16 mouse cellular contexts compared by ENCODE assay signal in the genomic region with DNA sequence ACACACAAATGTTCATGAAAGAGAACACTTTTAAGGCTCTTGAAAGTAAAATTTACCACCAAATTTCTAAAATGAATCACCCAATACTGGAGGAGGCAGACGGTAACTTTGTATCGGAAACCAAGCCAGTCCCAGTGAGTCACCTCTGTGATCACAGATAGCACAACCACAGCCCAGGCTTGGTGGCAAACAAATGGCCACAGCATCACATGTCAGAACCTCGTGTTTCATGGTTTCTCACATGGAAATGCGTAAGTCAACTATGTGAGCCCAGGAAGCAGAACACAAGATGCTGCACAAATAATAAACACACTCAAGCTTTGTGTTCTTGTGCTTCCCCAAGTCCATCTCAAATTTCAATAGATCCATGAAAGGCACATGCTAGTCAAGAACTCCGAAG.
A peak's percentile ranks its signal among the peaks of the same experiment; 100 is the strongest.
DNase-seq lines count a peak whose midpoint lies in the region; ATAC-seq and TF ChIP-seq lines count a peak whose summit lies in the region.
"Had no signal": no experiment of that assay in that cellular context is flagged by ENCODE, and none has a peak within 500 bp of the region (broad histone marks: within the 10 kb centered on the region; RNA-seq: fewer than 3 reads in every experiment).

No protein-coding gene starts in this region.

- H3K27me3 ChIP-seq in CH12.LX (replicated peaks) = no peaks in the 10 kb centered on the region
- no peaks in the 10 kb centered on the region for H3K27me3 ChIP-seq in midbrain, embryonic 16.5 days (ENCODE audit: control insufficient read depth, insufficient read depth, low read depth, low read length)
- no peaks in the 10 kb centered on the region for H3K27me3 ChIP-seq in midbrain, embryonic 14.5 days (ENCODE audit: control insufficient read depth, insufficient read depth, low read length)
- H3K27me3 ChIP-seq: embryonic facial prominence, embryonic 15.5 days; heart, embryonic 13.5 days; hindbrain, embryonic 13.5 days; limb, embryonic 15.5 days had no signal

- TF ChIP-seq CTCF in CH12.LX (conservative IDR thresholded peaks at IDR 0.05 in 1 of 2, IDR thresholded peaks at IDR 0.05 in 1 of 2; ENCODE audit: low read depth in 2 of 2, low read length in 2 of 2) = no peak

- WGBS in macrophage (ENCODE audit: missing documents) = 53% methylated on average over 5 of the region's 5 CpGs
- WGBS in midbrain, embryonic 16.5 days = 95% methylated on average over 5 of the region's 5 CpGs
- 92% methylated on average over 5 of the region's 5 CpGs for WGBS in midbrain, embryonic 14.5 days

- dilution Hi-C loops in CH12.LX (cut with MboI; ENCODE audit: extremely low pct_ligation_motif_present, extremely low pct_unique_long_range_greater_than_20kb, low sequenced_read_pairs) = no loop called here

- H3K4me2 ChIP-seq in CH12.LX (ENCODE audit: insufficient read depth, low read depth, poor library complexity, severe bottlenecking) = no peak overlapping the region
- H3K4me2 ChIP-seq in midbrain, embryonic 16.5 days (ENCODE audit: low read length) = no peak overlapping the region
- H3K4me2 ChIP-seq in midbrain, embryonic 14.5 days (ENCODE audit: low read length) = no peak overlapping the region
- H3K4me2 ChIP-seq: embryonic facial prominence, embryonic 15.5 days; heart, embryonic 13.5 days; hindbrain, embryonic 13.5 days; limb, embryonic 15.5 days had no signal

- peak; percentile 14 to 18 for DNase-seq in lung, adult 18-20 months
- DNase-seq in lung, postnatal 14 days = no peak
- DNase-seq in 3T3-L1 (ENCODE audit: low read depth, low spot score) (peak; percentile 81), CH12.LX (ENCODE audit: extremely low read depth) (peak; percentile 72)
- DNase-seq in gastrocnemius, postnatal 36 days = no peak
- DNase-seq in midbrain, embryonic 14.5 days = no peak
- DNase-seq: cerebellum, postnatal 14 days; layer of hippocampus, postnatal 36 days had no signal

- in situ Hi-C loops in CH12.LX (cut with MboI; ENCODE audit: low pct_ligation_motif_present, low pct_unique_long_range_greater_than_20kb, low sequenced_read_pairs) = no loop called here

- no peak overlapping the region for H3K9ac ChIP-seq in CH12.LX (ENCODE audit: insufficient read depth, low read depth)
- H3K9ac ChIP-seq in midbrain, embryonic 16.5 days (ENCODE audit: low read depth, low read length) = no peak overlapping the region
- H3K9ac ChIP-seq in midbrain, embryonic 14.5 days (replicated peaks; ENCODE audit: low read length) = no peak overlapping the region
- H3K9ac ChIP-seq: embryonic facial prominence, embryonic 15.5 days; heart, embryonic 13.5 days; hindbrain, embryonic 13.5 days; limb, embryonic 15.5 days had no signal

- peak; percentile 70 for TF ChIP-seq EP300 in CH12.LX (IDR thresholded peaks at IDR 0.05; ENCODE audit: low read length)

- no peak for TF ChIP-seq RAD21 in CH12.LX (IDR thresholded peaks at IDR 0.05; ENCODE audit: low read depth, low read length)

- peaks cover 61 to 95% of the 10 kb centered on the region in 2 experiments for H3K4me1 ChIP-seq in CH12.LX (ENCODE audit: control insufficient read depth in 1 of 2, insufficient read depth in 2 of 2)
- no peaks in the 10 kb centered on the region for H3K4me1 ChIP-seq in midbrain, embryonic 16.5 days (ENCODE audit: control insufficient read depth, insufficient read depth, low read length)
- H3K4me1 ChIP-seq in midbrain, embryonic 14.5 days (ENCODE audit: control insufficient read depth, insufficient read depth, low read length) = no peaks in the 10 kb centered on the region
- H3K4me1 ChIP-seq: embryonic facial prominence, embryonic 15.5 days; limb, embryonic 15.5 days had no signal

- H3K36me3 ChIP-seq in CH12.LX (replicated peaks in 1 of 2; ENCODE audit: control insufficient read depth in 1 of 2, insufficient read depth in 1 of 2, low read length in 1 of 2) = peaks cover 5 to 43% of the 10 kb centered on the region in 2 experiments
- no peaks in the 10 kb centered on the region for H3K36me3 ChIP-seq in macrophage (ENCODE audit: inconsistent target)
- no peaks in the 10 kb centered on the region for H3K36me3 ChIP-seq in midbrain, embryonic 16.5 days (ENCODE audit: control insufficient read depth, insufficient read depth, low read length)
- H3K36me3 ChIP-seq in midbrain, embryonic 14.5 days (ENCODE audit: control insufficient read depth, insufficient read depth, low read length) = peaks cover 16% of the 10 kb centered on the region

- no peak for ATAC-seq in midbrain, embryonic 16.5 days
- ATAC-seq in midbrain, embryonic 14.5 days (ENCODE audit: low FRiP score, low TSS enrichment) = no peak
- ATAC-seq: lung, postnatal 0 days had no signal

- H3K27ac ChIP-seq in CH12.LX (ENCODE audit: insufficient read depth, low read depth) (peak overlapping the region; percentile 74), macrophage (peak overlapping the region; percentile 53)
- no peak overlapping the region for H3K27ac ChIP-seq in midbrain, embryonic 16.5 days (ENCODE audit: low read length)
- no peak overlapping the region for H3K27ac ChIP-seq in midbrain, embryonic 14.5 days (replicated peaks; ENCODE audit: low read depth, low read length)
- H3K27ac ChIP-seq: embryonic facial prominence, embryonic 15.5 days; heart, embryonic 13.5 days; hindbrain, embryonic 13.5 days; limb, embryonic 15.5 days had no signal

- intact Hi-C loops in gastrocnemius, postnatal 36 days (cut with DNase I) = no loop called here

- no peaks in the 10 kb centered on the region for H3K9me3 ChIP-seq in CH12.LX (replicated peaks; ENCODE audit: low read length)
- H3K9me3 ChIP-seq in midbrain, embryonic 16.5 days (replicated peaks; ENCODE audit: control insufficient read depth, low read length, poor library complexity, severe bottlenecking) = no peaks in the 10 kb centered on the region
- H3K9me3 ChIP-seq in midbrain, embryonic 14.5 days (ENCODE audit: control insufficient read depth, low read length) = no peaks in the 10 kb centered on the region
- H3K9me3 ChIP-seq: embryonic facial prominence, embryonic 15.5 days; G1E; heart, embryonic 13.5 days; hindbrain, embryonic 13.5 days; limb, embryonic 15.5 days had no signal

- H3K4me3 ChIP-seq in CH12.LX (replicated peaks in 1 of 3; ENCODE audit: low read depth in 2 of 3, low read length in 2 of 3, poor library complexity in 1 of 3) = no peak overlapping the region
- H3K4me3 ChIP-seq in macrophage (ENCODE audit: inconsistent target) = no peak overlapping the region
- H3K4me3 ChIP-seq in midbrain, embryonic 16.5 days (ENCODE audit: low read depth, low read length) = no peak overlapping the region
- H3K4me3 ChIP-seq in midbrain, embryonic 14.5 days (replicated peaks; ENCODE audit: low read depth, low read length) = no peak overlapping the region
- H3K4me3 ChIP-seq: embryonic facial prominence, embryonic 15.5 days; heart, embryonic 13.5 days; hindbrain, embryonic 13.5 days; limb, embryonic 15.5 days had no signal

- H3K79me2 ChIP-seq in CH12.LX (replicated peaks; ENCODE audit: control insufficient read depth, extremely low read depth, insufficient read depth, poor library complexity, severe bottlenecking) = no peaks in the 10 kb centered on the region; the same call in none of the 2 replicates
- no peaks in the 10 kb centered on the region for H3K79me2 ChIP-seq in macrophage (ENCODE audit: inconsistent target)

- no peak for TF ChIP-seq POLR2A in CH12.LX (IDR thresholded peaks at IDR 0.05; ENCODE audit: low read depth, low read length)

TF ChIP-seq in CH12.LX, 34 proteins besides CTCF, POLR2A, EP300 and RAD21 (continues in another document):
- TF ChIP-seq UBTF (IDR thresholded peaks at IDR 0.05; ENCODE audit: low read depth, low read length) (no peak), USF1 (IDR thresholded peaks at IDR 0.05; ENCODE audit: low read depth, low read length) (peak; percentile 17; the same call in 1 of the 2 replicates), ETS1 (conservative IDR thresholded peaks at IDR 0.05; ENCODE audit: low read depth, low read length) (peak; percentile 91), KAT2A (IDR thresholded peaks at IDR 0.05; ENCODE audit: insufficient replicate concordance, low read length) (no peak), TBP (conservative IDR thresholded peaks at IDR 0.05; ENCODE audit: low read depth, low read length) (no peak), POLR2AphosphoS2 (IDR thresholded peaks at IDR 0.05; ENCODE audit: low read depth, low read length) (no peak), SIN3A (IDR thresholded peaks at IDR 0.05; ENCODE audit: low read length) (peak; percentile 79; the same call in 1 of the 2 replicates), ZMIZ1 (IDR thresholded peaks at IDR 0.05; ENCODE audit: low read depth, low read length) (no peak), MAX (IDR thresholded peaks at IDR 0.05; ENCODE audit: low read length) (peak; percentile 93), RCOR1 (conservative IDR thresholded peaks at IDR 0.05; ENCODE audit: low read depth, low read length) (peak; percentile 69; the same call in 1 of the 2 replicates), HCFC1 (IDR thresholded peaks at IDR 0.05; ENCODE audit: low read depth, low read length) (no peak), E2F4 (IDR thresholded peaks at IDR 0.05; ENCODE audit: insufficient replicate concordance, low read depth, low read length) (no peak), ZNF384 (IDR thresholded peaks at IDR 0.05; ENCODE audit: low read depth, low read length) (no peak), BHLHE40 (IDR thresholded peaks at IDR 0.05; ENCODE audit: low read depth, low read length) (peak; percentile 96), MEF2A (IDR thresholded peaks at IDR 0.05; ENCODE audit: borderline replicate concordance, low read depth, low read length) (peak; percentile 86), IRF4 (IDR thresholded peaks at IDR 0.05; ENCODE audit: low read depth, low read length) (peak; percentile 91), CHD1 (IDR thresholded peaks at IDR 0.05; ENCODE audit: low read depth, low read length) (no peak), SMC3 (IDR thresholded peaks at IDR 0.05; ENCODE audit: low read depth, low read length) (no peak), JUND (conservative IDR thresholded peaks at IDR 0.05; ENCODE audit: low read depth, low read length) (peak; percentile 66; the same call in 1 of the 2 replicates), PAX5 (IDR thresholded peaks at IDR 0.05; ENCODE audit: low read length) (no peak), MXI1 (IDR thresholded peaks at IDR 0.05; ENCODE audit: low read depth, low read length) (peak; percentile 77; the same call in 1 of the 2 replicates), ZKSCAN1 (IDR thresholded peaks at IDR 0.05; ENCODE audit: borderline replicate concordance, low read depth, low read length) (no peak), JUN (IDR thresholded peaks at IDR 0.05; ENCODE audit: insufficient read depth, low read depth, low read length) (peak; percentile 61; the same call in 1 of the 2 replicates), USF2 (conservative IDR thresholded peaks at IDR 0.05; ENCODE audit: low read depth, low read length) (no peak), MAZ (IDR thresholded peaks at IDR 0.05; ENCODE audit: low read depth, low read length) (no peak), TCF12 (IDR thresholded peaks at IDR 0.05; ENCODE audit: low read depth, low read length) (no peak; the same call in 1 of the 2 replicates), MAFK (IDR thresholded peaks at IDR 0.05; ENCODE audit: insufficient replicate concordance, low read length) (no peak)

Comparison
In these comparisons a context has a peak if more than half of its experiments do, and no peak if none do; other contexts are left out.
1. DNase-seq: peak in lung, adult 18-20 months (2 of 2), 3T3-L1 (single experiment) and CH12.LX (single experiment); none in lung, postnatal 14 days (single experiment), gastrocnemius, postnatal 36 days (0 of 2) and midbrain, embryonic 14.5 days (single experiment).
2. H3K27ac ChIP-seq: peak in CH12.LX (single experiment) and macrophage (single experiment); none in midbrain, embryonic 16.5 days (single experiment) and midbrain, embryonic 14.5 days (single experiment).